Mouse (Mus musculus): ENCODE measurements around the gene Mnt.

DNA sequence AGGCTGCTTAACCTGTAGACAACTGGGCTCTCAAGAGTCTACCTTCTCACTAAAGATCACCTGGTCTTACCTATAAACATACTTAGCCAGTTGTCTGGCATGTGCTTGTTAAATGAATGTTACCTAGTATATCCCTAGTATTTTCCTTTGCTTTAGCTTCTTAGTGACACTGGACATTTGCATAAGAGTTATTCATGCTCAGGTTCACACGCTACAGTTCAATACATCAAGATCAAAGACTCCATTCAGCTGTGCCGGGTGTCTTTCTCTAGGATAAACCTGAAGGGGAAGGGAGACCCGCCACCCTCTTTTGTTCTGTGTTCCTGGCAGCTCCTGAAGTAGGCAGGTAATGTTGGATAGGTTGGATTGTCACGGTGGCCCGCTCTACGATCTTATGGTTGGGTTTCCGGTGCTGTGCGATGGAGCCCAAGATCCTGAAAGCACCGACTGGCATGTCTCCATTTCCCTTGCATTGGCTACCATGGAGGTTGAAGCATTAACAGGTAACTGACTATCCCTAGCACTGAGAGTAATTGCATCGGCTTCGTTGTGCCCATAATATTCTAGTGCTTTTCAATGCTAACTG lies 1.7 kb upstream of the Mnt start:
- no peak for TF ChIP-seq CTCF (IDR thresholded peaks at IDR 0.05; ENCODE audit: extremely low read depth, insufficient read depth, low read length)
- TF ChIP-seq POLR2A (IDR thresholded peaks at IDR 0.05; ENCODE audit: extremely low read depth, insufficient read depth, low read length): no peak

Data from cortical plate, adult 2 months (tissue).